Mouse (Mus musculus) E14TG2a.4 (cell line): ENCODE results near the gene Prr13.

ENCODE experiments used
- H3K27me3 ChIP-seq: 2 replicates; pipeline ENCODE4 v1.6.1; 2014; ENCODE audit warnings: low read length, control low read depth; ENCODE audit not compliant: insufficient read depth
- H3K36me3 ChIP-seq: 2 replicates; pipeline ENCODE4 v1.6.1; 2014; ENCODE audit warnings: low read length, control low read depth; ENCODE audit not compliant: insufficient read depth
- H3K4me1 ChIP-seq: replicated peaks from 2 replicates; pipeline ENCODE4 v1.6.1; 2014; ENCODE audit warnings: low read depth, low read length, control low read depth
- H3K4me3 ChIP-seq: replicated peaks from 2 replicates; pipeline ENCODE4 v1.5.1; 2014; ENCODE audit warnings: mild to moderate bottlenecking, low read length
- H3K9me3 ChIP-seq: 2 replicates; pipeline ENCODE4 v1.6.1; 2014; ENCODE audit warnings: low read length, control low read depth
- CTCF ChIP-seq: conservative IDR thresholded peaks from 2 replicates; pipeline ENCODE4 v1.5.1; 2014; ENCODE audit warnings: low read length
- NANOG ChIP-seq: IDR thresholded peaks from 2 replicates; pipeline ENCODE4 v1.6.1; 2014; ENCODE audit warnings: borderline replicate concordance, low read length, mixed read lengths
- POU5F1 ChIP-seq: IDR thresholded peaks from 2 replicates; pipeline ENCODE4 v1.6.1; 2014; ENCODE audit warnings: low read length, borderline replicate concordance

Prr13 gene

GRCm38 (mm10) chr15:102503924-102504782 lies 45.3 kb downstream of the Prr13 start:
- no peaks in the 10 kb centered on the region for H3K27me3 ChIP-seq
- H3K4me3 ChIP-seq: no peak overlapping the region
- TF ChIP-seq NANOG (no peak), CTCF (no peak)
- H3K9me3 ChIP-seq: no peaks in the 10 kb centered on the region
- peaks cover 97% of the 10 kb centered on the region for H3K36me3 ChIP-seq
- H3K4me1 ChIP-seq: peaks cover 85% of the 10 kb centered on the region

- H3K4me3 ChIP-seq: no peak overlapping the region
- TF ChIP-seq POU5F1: no peak
- TF ChIP-seq NANOG: no peak
- TF ChIP-seq CTCF: no peak
These were observed 46.4 kb downstream of the Prr13 start for GRCm38 (mm10) chr15:102505073-102505769.

GRCm38 (mm10) chr15:102505770-102506463 lies 47.1 kb downstream of the Prr13 start:
- Histone ChIP-seq H3K9me3 (no peaks in the 10 kb centered on the region), H3K4me1 (peaks cover 85% of the 10 kb centered on the region), H3K36me3 (peaks cover 79% of the 10 kb centered on the region), H3K4me3 (no peak overlapping the region), H3K27me3 (no peaks in the 10 kb centered on the region)
- no peak for TF ChIP-seq CTCF

More at GRCm38 (mm10) chr15:102505073-102505769, 46.4 kb downstream of the Prr13 start:
- peaks cover 86% of the 10 kb centered on the region for H3K36me3 ChIP-seq
- H3K4me1 ChIP-seq: peaks cover 90% of the 10 kb centered on the region
- no peaks in the 10 kb centered on the region for H3K9me3 ChIP-seq
- H3K27me3 ChIP-seq: no peaks in the 10 kb centered on the region

- no peak overlapping the region for H3K4me3 ChIP-seq
- no peaks in the 10 kb centered on the region for H3K27me3 ChIP-seq
- peaks cover 74% of the 10 kb centered on the region for H3K36me3 ChIP-seq
- H3K4me1 ChIP-seq: peaks cover 85% of the 10 kb centered on the region
- TF ChIP-seq CTCF: no peak
- TF ChIP-seq NANOG: no peak
- TF ChIP-seq POU5F1: no peak
- H3K9me3 ChIP-seq: no peaks in the 10 kb centered on the region
These were observed 47.6 kb downstream of the Prr13 start for GRCm38 (mm10) chr15:102506464-102506830.

GRCm38 (mm10) chr15:102506864-102507263 lies 48.0 kb downstream of the Prr13 start:
- H3K4me3 ChIP-seq: no peak overlapping the region
- peaks cover 70% of the 10 kb centered on the region for H3K36me3 ChIP-seq
- H3K4me1 ChIP-seq: peaks cover 85% of the 10 kb centered on the region
- H3K9me3 ChIP-seq: no peaks in the 10 kb centered on the region
- no peak for TF ChIP-seq POU5F1
- TF ChIP-seq NANOG: no peak
- no peak for TF ChIP-seq CTCF
- H3K27me3 ChIP-seq: no peaks in the 10 kb centered on the region

- Histone ChIP-seq H3K9me3 (no peaks in the 10 kb centered on the region), H3K36me3 (peaks cover 63% of the 10 kb centered on the region), H3K4me1 (peaks cover 85% of the 10 kb centered on the region), H3K27me3 (no peaks in the 10 kb centered on the region), H3K4me3 (no peak overlapping the region)
- TF ChIP-seq CTCF (no peak), NANOG (no peak), POU5F1 (no peak)
These were observed 48.7 kb downstream of the Prr13 start for GRCm38 (mm10) chr15:102507561-102507960.

- Histone ChIP-seq H3K4me3 (no peak overlapping the region), H3K9me3 (no peaks in the 10 kb centered on the region), H3K27me3 (no peaks in the 10 kb centered on the region), H3K36me3 (peaks cover 55% of the 10 kb centered on the region), H3K4me1 (peaks cover 83% of the 10 kb centered on the region)
- TF ChIP-seq NANOG: no peak
- no peak for TF ChIP-seq POU5F1
- no peak for TF ChIP-seq CTCF
These were observed 49.5 kb downstream of the Prr13 start for GRCm38 (mm10) chr15:102508336-102508735.

GRCm38 (mm10) chr15:102510110-102510509 lies 51.3 kb downstream of the Prr13 start:
- Histone ChIP-seq H3K36me3 (peaks cover 37% of the 10 kb centered on the region), H3K4me1 (peaks cover 67% of the 10 kb centered on the region), H3K9me3 (no peaks in the 10 kb centered on the region), H3K4me3 (peak overlapping the region; percentile 90), H3K27me3 (no peaks in the 10 kb centered on the region)
- TF ChIP-seq POU5F1 (no peak), CTCF (no peak), NANOG (no peak)
